Mouse (Mus musculus): ENCODE results near the gene Olfr437. TPM values are rescaled to one million over a fixed set of nuclear protein-coding genes. Genes with fewer than 3 reads are reported as not detected.
"Not testable (repeated sequence)": the region's sequence is repeated elsewhere in the genome, so short reads cannot be mapped to it uniquely, and the experiment has no call there.

Olfr437 gene
- total RNA-seq (2021): not detected
- long read RNA-seq, experiment 1: 0 reads
- long read RNA-seq, experiment 2: 0 reads

- DNase-seq (ENCODE audit: low spot score in 2 of 2): no peak
Observed at GRCm38 (mm10) chr6:43162982-43163381, at the start of gene Olfr437. Olfr437 (plus strand) TSS chr6:43163282.

GRCm38 (mm10) chr6:43146267-43146666 lies 16.8 kb upstream of the Olfr437 start, which contains the start of gene Olfr237-ps1:
Olfr237-ps1 (plus strand) TSS chr6:43146567.
- DNase-seq (ENCODE audit: low spot score in 2 of 2): not testable (repeated sequence)

DNA sequence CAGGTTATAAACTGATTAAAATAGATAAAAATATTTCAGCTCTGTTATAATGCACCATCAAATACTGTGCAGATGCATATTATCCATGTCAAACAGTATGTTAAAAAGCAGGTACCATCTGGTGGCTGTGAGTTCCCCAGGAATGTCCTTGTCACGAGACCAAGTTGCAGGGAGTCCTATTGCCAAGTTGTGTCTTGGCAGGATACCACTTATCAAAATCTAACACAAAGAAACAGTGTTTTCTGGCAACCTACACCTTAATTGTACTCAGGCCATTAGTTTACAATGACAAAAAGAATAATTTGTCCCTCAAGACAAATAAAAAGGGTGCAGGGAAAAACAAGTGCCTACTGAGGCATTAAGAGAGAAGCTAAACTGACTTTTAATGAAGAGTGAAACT lies 3.6 kb upstream of the Olfr437 start:
- peak in 1 of 2 experiments; percentile 68 for DNase-seq (ENCODE audit: low spot score in 2 of 2)

DNA sequence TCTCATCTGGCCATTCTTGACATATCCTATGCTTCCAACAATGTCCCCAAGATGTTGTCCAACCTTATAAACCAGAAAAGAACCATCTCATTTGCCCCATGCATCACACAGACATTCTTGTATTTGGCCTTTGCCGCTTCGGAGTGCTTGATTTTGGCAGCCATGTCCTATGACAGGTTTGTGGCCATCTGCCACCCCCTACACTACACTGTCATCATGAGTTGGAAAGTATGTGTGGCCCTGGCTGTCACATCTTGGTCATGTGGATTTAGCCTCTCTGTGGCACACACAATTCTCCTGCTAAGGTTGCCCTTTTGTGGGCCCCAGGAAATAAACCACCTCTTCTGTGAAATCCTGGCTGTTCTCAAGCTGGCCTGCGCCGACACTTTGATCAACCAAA lies 4.2 kb downstream of the Olfr437 start:
- DNase-seq (ENCODE audit: low spot score in 2 of 2): peak in 1 of 2 experiments; percentile 44

- no peak for DNase-seq (ENCODE audit: low spot score in 2 of 2)
Observed at GRCm38 (mm10) chr6:43171840-43172239, 8.8 kb downstream of the Olfr437 start, which contains the start of gene Olfr13. Olfr13 (plus strand) TSS chr6:43172140.

DNA sequence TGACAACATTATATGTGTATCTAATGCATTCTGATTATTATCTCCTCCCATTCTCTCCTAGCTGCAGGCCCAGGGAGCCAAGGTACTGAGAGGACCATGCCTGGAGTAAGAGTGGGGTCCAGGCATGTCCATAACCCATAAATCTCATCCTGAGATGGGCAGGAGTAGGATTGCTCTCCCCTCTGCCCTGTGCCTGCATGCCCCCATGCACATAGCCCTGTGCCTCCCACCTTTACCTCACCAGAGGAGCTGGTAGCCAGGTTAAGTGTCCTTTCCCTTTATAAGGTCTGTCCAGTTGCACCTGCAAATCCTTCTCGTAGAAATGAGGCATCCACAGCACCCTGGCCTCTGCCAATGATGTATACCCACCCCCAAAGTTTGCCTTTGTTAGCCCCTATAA lies 15.0 kb downstream of the Olfr437 start:
- DNase-seq (ENCODE audit: low spot score in 2 of 2): no peak

DNA sequence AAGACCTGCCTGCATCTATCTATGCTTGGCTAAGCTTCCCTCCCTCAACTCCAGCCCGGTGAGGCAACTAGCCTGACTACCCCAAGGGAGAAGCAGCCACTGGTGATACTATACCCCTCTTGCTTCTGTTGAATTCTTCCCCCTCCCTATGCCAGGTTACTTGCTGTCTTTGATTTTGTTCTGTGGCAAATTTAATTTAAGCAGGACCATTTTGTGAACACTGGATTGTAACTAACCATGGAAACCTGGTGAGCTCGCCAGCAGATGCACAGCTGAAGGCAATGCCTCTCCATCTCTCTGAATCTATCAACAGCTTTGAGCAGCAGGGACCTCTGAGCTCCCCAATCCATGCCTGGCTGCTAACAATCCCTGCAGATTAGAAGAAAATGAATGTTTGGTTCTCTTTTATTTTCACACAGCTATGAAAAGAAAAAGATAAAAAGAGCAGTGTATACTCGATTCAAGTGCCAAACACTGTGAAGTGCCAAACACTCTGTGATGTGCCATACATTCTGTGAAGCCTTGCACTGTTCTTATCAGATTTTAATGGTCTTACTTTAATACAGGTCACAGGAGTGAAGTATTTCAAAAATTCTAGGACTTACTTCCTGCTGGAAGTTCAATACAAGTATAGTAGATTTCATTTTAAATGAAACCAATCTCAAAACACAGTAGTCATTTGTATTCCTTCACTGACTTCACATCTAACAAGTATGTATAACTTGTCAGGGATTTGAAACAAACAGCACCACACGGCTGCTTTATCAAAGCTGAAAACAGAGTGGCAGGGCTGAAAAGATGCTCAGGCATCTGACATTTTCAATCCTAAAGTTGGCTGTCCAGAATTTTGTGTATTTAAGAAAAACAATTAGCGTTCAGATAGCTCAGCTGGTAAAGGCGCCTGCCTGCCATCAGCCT lies 15.8 kb downstream of the Olfr437 start:
- peak; percentile 28 to 50 for DNase-seq (ENCODE audit: low spot score in 2 of 2)

DNA sequence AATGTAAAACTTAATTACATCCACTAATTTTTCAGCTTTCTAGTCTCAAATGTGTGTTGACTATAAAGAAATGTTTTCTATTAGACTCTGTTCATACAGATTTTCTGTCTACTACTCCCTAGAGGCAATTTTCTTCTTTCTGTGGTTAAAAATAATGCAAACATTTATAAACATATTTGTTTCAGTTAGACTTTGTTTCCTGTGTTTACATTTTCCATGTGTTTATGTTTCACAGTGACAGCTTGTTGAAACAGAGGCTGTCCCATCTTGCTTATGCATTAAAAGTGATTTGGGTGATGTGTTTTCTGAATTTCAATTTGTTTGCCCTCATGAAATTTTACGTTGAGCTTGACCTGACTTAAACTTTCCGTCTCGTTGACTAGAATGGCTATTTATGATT lies 27.9 kb downstream of the Olfr437 start:
- no peak for DNase-seq (ENCODE audit: low spot score in 2 of 2)

- no peak for DNase-seq (ENCODE audit: low spot score in 2 of 2)
Observed at GRCm38 (mm10) chr6:43196781-43197180, 33.7 kb downstream of the Olfr437 start, which contains the start of gene Olfr435. Olfr435 (plus strand) TSS chr6:43197146.

DNA sequence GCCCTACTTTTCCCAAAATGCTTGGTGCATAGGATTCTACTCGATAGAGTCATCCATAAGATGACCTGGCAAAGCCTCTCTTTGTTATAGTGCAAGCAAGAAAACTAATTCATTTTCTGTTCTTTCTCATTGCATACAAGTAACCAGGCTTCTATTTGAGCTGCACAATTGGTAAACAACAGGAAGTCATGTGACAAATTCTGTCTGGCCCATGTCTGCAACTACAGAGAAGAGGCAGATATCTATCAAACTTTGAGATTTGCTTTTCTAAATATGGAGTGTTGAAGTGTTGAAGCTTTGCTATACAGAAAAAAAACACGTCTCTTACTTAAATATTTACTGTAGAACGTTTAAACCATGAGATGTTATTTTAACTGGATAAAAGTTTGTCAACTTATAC lies 35.0 kb downstream of the Olfr437 start:
- no peak for DNase-seq (ENCODE audit: low spot score in 2 of 2)

GRCm38 (mm10) chr6:43202786-43203185 lies 39.7 kb downstream of the Olfr437 start:
- DNase-seq (ENCODE audit: low spot score in 2 of 2): no peak

DNA sequence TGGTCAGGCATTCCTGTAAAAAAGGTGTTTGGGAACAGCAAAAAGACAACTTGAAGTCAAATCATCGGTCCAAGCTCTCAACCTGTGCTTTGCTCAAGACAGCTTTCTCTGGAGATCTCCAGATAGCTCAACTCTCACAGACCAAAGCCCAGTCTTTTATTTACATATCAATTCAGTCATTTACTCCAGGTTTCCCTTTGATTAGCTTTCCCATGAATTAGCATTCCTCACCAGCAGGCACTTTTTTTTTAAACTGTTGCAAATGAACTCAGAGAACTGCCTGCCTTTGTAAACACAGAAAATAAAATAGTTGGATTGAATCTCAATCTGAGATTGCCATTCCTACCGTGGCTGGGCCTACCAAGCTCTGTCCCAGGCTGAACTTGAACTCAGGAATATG lies 42.3 kb downstream of the Olfr437 start:
- no peak for DNase-seq (ENCODE audit: low spot score in 2 of 2)

DNA sequence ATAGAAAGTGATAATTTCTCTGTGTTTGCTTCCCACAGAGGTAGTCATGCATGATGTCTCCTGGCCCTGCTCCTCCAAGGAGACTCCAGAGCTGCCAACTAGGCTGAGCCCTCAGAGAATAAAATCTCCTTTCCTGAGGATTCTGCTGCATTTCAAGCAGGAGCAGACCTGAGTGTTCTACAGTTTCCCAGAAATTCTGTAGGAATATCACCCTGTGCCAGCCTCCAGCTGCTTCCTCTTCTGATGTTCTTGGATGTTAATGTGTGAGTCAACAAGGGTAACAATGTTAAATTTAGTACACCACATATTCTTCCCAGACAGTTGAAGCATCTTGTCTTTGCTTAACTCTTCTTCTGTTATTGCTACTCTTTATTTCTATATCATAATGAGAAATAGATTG lies 49.8 kb downstream of the Olfr437 start, which contains the start of gene Olfr434:
Gene Olfr434 (plus strand): TSS at position 149 of the 400 bp plus-strand sequence.
- not testable (repeated sequence) for DNase-seq (ENCODE audit: low spot score in 2 of 2)

Other genes with a start within 250 kb of the Olfr437 start
- not detected for gene Olfr446, start 241.9 kb upstream of the Olfr437 start, total RNA-seq (2021)
- gene Olfr444, start 214.2 kb upstream of the Olfr437 start, total RNA-seq (2021): not detected
- not detected for gene Olfr441, start 56.9 kb upstream of the Olfr437 start, total RNA-seq (2021)
- gene Olfr237-ps1, start 16.7 kb upstream of the Olfr437 start, total RNA-seq (2021): not detected
- gene Olfr13, start 8.9 kb downstream of the Olfr437 start, total RNA-seq (2021): not detected
- not detected for gene Olfr435, start 33.9 kb downstream of the Olfr437 start, total RNA-seq (2021)
- gene Olfr434, start 49.7 kb downstream of the Olfr437 start, total RNA-seq (2021): not detected
- gene Olfr47, start 68.2 kb downstream of the Olfr437 start, total RNA-seq (2021): not detected
- 1 to 10 TPM; 2.5 to 4.9 TPM for gene Arhgef5, start 102.3 kb downstream of the Olfr437 start, total RNA-seq (2021)
- gene Nobox, start 146.3 kb downstream of the Olfr437 start, total RNA-seq (2021): not detected

Measured in layer of hippocampus, postnatal 14 days (tissue).